Mouse (Mus musculus) regulatory T cell (primary cell): ENCODE measurements around the gene Strada.
"Not testable (repeated sequence)": the region's sequence is repeated elsewhere in the genome, so short reads cannot be mapped to it uniquely, and the experiment has no call there.

Source experiments
- in situ Hi-C: fragments of 300-600 bp; cut with MboI, MseI; formaldehyde crosslinking; loops from one replicate; pipeline ENCODE4 v1.15.1; 2025; ENCODE audit warnings: high pct_unique_total_duplicates

The Strada gene

GRCm38 (mm10) chr11:106158081-106158929 lies 43.7 kb downstream of the Strada start:
- in situ Hi-C loops = no loop called here

DNA sequence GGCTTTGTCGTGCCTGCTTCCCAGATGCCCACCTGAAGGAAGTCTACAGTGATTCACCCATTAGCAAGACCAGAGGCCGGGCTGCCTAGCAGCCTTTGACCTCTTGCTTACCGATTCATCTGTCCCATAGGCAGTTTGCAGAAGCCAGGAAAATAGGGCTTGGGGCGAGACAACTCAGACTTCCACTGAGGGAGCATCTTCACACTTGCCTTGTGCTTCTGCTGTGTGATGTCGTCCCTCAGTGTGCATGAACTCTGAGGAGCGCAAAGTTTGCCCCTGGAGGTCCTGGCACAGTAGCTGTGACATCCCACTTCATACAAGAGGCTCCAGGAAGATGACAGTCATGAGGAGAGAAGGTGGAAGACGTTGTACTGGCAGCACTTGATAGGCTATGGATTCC lies 44.8 kb downstream of the Strada start:
- in situ Hi-C loops = no loop called here

GRCm38 (mm10) chr11:106156257-106156656 lies 45.7 kb downstream of the Strada start:
- in situ Hi-C loops = no loop called here

DNA sequence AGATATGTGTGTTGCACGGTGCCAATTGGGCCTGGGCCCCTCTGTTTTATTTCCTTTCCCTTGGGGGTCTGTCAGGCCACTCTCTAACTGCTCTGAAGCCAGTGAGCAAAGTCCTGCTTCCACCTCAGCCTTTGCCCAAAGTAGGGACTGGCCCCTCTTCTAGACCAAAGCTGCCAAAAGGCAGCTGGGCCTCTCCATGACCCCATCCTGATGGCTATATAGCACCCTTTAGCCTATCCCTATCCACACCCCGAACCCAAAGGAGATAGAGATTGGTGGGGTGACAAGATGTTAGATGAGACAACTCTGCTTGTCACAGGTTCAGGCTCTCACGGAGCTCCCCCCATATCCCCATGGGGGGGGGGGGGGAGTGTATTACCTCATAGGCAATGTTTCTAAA lies 46.2 kb downstream of the Strada start:
- in situ Hi-C loops = no loop called here

DNA sequence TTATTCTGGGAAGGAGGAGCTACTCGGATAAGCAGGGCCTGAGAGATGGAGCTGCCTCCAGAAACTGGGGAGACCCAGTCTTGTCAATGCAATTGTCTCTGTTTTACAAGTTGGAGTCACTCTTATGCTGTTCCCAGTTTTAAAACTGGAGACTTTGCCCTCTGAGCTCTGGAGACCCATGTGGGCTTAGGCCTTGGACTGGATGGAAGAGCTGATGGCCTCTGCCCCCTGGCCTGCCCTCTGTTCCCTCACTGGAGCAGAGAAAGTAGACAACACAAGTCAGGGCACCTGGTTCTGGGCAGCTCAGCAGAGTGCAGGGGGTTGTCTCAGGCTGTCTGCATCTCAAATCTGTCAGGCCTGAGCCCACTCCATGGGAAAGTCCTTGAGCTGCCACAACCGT lies 47.2 kb downstream of the Strada start:
- in situ Hi-C loops = no loop called here

- in situ Hi-C loops = no loop called here
Measured at GRCm38 (mm10) chr11:106154091-106154490, 47.9 kb downstream of the Strada start.

- in situ Hi-C loops = no loop called here
Measured at GRCm38 (mm10) chr11:106152132-106152531, 49.8 kb downstream of the Strada start.

DNA sequence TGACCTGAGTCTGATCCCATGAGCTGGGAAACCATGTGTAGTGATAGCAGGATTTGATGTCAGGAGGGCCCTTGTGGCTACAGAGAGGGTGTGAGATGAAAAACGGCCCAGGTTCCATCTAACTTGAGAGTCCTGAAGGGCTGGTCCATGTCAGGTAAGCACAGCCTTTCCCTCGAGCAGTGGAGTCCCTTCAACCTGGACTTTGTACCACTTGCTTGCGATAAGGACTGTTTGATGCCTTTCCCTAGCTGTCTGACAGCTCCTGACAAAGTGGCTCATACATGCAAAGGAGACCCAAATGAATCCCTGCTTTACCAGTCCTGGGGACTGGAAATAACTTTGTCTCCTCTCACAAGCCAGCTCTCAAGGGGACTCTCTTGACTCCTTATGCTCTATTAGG lies 50.7 kb downstream of the Strada start:
- in situ Hi-C loops = no loop called here

DNA sequence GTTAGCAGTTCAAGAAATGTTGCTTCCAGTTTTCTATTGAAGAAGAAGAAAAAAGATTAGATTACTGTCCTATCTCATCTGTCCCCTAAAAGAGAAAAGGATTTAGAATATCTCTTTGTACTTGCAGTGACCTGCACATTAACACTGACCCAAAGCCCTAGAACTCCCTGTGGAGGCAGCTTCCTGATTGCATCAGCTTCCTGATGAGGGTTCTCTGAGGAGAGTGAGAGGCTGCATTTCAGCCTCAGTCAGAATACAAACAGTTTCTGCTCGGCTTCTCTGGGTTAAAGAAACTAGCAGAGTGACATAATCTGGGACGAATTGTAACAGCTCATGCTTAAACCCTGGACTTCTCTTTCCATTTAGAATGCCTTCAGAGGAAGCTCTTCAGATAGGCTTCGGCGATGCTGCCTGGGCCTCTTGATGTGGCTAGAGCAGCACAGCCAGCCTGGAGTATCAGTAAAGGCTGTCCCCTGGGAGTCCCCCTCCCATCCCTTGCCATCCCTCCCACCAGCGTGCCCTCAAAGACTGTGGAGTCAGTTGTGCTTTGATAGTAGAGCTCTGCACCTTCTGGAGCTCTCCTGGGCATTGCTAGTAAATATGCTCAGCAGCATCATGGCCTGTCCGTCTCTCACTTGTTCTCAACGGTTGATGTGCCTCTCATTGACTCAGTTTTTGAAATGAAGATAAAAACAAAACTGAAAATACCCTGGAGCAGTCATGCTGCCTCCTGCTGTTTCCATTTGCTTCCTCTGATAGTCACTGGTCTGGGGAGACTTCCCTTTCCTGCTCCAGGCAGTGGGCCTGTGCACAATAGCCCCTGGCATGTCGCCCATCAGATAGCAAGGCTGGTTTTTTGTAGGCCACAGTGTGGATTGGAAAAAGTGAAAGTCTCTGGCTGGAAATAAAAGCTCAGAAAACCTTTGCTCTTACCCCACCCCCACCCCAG lies 67.1 kb downstream of the Strada start:
- in situ Hi-C loops = no loop called here

GRCm38 (mm10) chr11:106132516-106132915 lies 69.5 kb downstream of the Strada start:
- in situ Hi-C loops = no loop called here

GRCm38 (mm10) chr11:106129477-106129876 lies 72.5 kb downstream of the Strada start:
- in situ Hi-C loops = no loop called here

- in situ Hi-C loops = not testable (repeated sequence)
Measured at GRCm38 (mm10) chr11:106126727-106127373, 75.1 kb downstream of the Strada start.

DNA sequence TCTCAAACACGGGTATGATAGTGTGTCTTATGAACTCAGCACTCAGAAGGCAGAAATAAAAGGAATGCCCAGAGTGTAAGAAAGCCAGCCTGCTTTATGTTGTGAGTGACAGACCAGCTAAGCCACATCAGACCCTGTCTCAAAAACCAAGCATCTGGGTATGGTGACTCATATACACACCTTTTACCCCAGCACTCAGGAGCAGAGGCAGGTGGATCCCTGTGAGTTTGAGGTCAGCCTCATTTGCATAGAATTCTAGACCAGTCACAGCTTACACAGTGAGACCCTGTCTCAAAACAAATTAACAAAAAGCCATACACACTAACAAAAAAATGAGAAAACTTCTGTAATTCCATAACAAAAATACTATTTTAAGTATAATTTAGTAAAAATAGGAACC lies 76.1 kb downstream of the Strada start:
- in situ Hi-C loops = no loop called here

DNA sequence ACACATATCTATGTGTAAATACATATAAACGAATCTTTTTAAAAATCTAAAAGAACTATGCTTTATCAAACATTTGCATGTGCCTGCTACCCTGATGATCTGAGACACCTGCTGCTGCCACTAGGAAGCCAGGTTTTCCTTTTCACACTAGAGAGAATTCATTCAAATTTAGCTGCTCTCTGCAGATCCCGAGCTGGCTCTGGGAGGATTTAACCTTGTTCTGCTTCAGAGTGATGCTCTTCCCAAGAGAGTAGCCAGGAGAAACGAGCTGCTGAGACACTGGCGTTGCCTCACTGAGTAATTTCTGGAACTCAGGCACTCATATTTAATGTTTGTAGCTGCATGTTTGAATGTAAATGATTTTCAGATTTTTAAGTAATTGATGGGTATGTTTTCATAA lies 77.2 kb downstream of the Strada start:
- in situ Hi-C loops = no loop called here

DNA sequence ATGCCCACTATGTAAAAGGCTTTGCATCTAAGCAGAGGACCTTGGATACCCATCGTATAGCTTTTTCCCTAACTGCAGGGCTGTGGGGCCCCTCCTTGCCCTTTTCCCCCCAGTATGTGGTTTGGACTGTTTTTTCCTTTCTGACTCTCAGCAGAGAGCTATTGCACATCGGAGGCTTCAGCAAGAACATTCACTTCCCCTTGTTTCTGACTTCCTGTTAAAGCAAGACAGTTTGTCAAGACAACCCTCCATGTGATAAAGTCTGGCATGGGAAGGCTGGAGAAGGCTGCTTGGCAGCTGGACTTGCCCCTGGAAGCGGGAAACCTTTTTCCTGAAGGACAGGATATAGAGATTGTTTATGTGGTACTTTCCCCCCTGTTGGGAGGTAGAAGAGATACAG lies 79.2 kb downstream of the Strada start:
- in situ Hi-C loops = no loop called here

DNA sequence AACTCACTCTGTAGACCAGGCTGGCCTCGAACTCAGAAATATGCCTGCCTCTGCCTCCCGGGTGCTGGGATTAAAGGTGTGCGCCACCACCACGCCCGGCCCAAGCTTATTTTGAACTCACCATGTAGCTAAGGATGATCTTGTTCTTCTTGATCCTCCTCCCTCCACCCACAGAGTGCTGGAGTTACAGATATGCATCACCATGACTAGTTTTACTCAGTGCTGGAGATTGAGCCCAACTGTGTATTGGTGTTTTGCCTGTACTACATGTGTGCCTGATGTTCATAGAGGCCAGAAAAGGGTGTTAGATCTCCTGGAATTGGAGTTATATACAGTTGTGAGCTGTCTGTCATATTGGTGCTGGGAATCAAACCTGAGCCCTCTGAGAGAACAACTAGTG lies 79.7 kb downstream of the Strada start:
- in situ Hi-C loops = no loop called here
